Mouse (Mus musculus) C2C12 (cell line): ENCODE data around the gene Gid8. TPM values are rescaled to one million over a fixed set of nuclear protein-coding genes. Genes with fewer than 3 reads are reported as not detected.

Source experiments
- H3K27me3 ChIP-seq: one replicate; pipeline ENCODE4 v1.6.1; 2011; ENCODE audit not compliant: control insufficient read depth, insufficient read depth, insufficient read length
- H3K36me3 ChIP-seq: one replicate; pipeline ENCODE4 v1.6.1; 2011; ENCODE audit not compliant: control insufficient read depth, insufficient read depth
- H3K4me3 ChIP-seq: one replicate; pipeline ENCODE4 v1.5.1; 2011; ENCODE audit warnings: mild to moderate bottlenecking, control low read depth; ENCODE audit not compliant: poor library complexity, insufficient read depth, severe bottlenecking
- H3K79me2 ChIP-seq: one replicate; pipeline ENCODE4 v1.6.1; 2011; ENCODE audit not compliant: control insufficient read depth, insufficient read depth
- H3K79me3 ChIP-seq: one replicate; pipeline ENCODE4 v1.6.1; 2011; ENCODE audit warnings: low read depth, control low read depth
- H3ac ChIP-seq: one replicate; pipeline ENCODE3; 2011; ENCODE audit warnings: low read depth; ENCODE audit not compliant: control insufficient read depth, insufficient read length
- CEBPB ChIP-seq: IDR thresholded peaks from one replicate; pipeline ENCODE4 v1.6.1; 2011; ENCODE audit warnings: low read depth, mild to moderate bottlenecking, control low read depth, moderate library complexity
- CTCF ChIP-seq: IDR thresholded peaks from one replicate; pipeline ENCODE4 v1.5.1; 2011; ENCODE audit not compliant: control insufficient read depth, insufficient read depth, insufficient read length
- FOSL1 ChIP-seq: IDR thresholded peaks from one replicate; pipeline ENCODE4 v1.8.0; 2011; ENCODE audit warnings: mild to moderate bottlenecking, low read length; ENCODE audit not compliant: poor library complexity, insufficient read depth, severe bottlenecking
- MAX ChIP-seq: IDR thresholded peaks from one replicate; pipeline ENCODE4 v1.6.1; 2011; ENCODE audit warnings: mild to moderate bottlenecking, control low read depth
- MYOD1 ChIP-seq: IDR thresholded peaks from one replicate; pipeline ENCODE4 v1.6.1; 2011; ENCODE audit warnings: low read depth; ENCODE audit not compliant: control insufficient read depth, insufficient read length
- MYOG ChIP-seq: IDR thresholded peaks from one replicate; pipeline ENCODE4 v1.6.1; 2011; ENCODE audit not compliant: control insufficient read depth, insufficient read length; ENCODE audit errors: extremely low read depth
- USF1 ChIP-seq: IDR thresholded peaks from one replicate; pipeline ENCODE4 v1.6.1; 2011; ENCODE audit warnings: low read depth, mild to moderate bottlenecking, control low read depth, moderate library complexity
- polyA plus RNA-seq: library from polyadenylated mRNA; unstranded; fragments of >200 nt; fragmentation: generic; extraction: Trizol; gene quantifications from one replicate; pipeline ENCODE4 v1.2.1, GENCODE M21; 2012; ENCODE audit warnings: missing spikeins

Gene Gid8
- polyA plus RNA-seq, 1 experiment, result 35.5 TPM

- no peaks in the 10 kb centered on the region for H3K79me2 ChIP-seq
- TF ChIP-seq MAX, result no peak
- H3K27me3 ChIP-seq, result peaks cover 32% of the 10 kb centered on the region
- no peaks in the 10 kb centered on the region for H3K36me3 ChIP-seq
- no peak overlapping the region for H3K4me3 ChIP-seq
- no peaks in the 10 kb centered on the region for H3K79me3 ChIP-seq
- no peak overlapping the region for H3ac ChIP-seq
These were observed 32.9 kb downstream of the Gid8 start for GRCm38 (mm10) chr2:180742820-180743219.

- Histone ChIP-seq H3ac (no peak overlapping the region), H3K4me3 (no peak overlapping the region), H3K79me3 (no peaks in the 10 kb centered on the region), H3K79me2 (no peaks in the 10 kb centered on the region), H3K27me3 (peaks cover 32% of the 10 kb centered on the region), H3K36me3 (no peaks in the 10 kb centered on the region)
- TF ChIP-seq CEBPB (no peak), FOSL1 (no peak), MYOD1 (no peak), MYOG (no peak), MAX (no peak), USF1 (no peak), CTCF (no peak)
These were observed 33.4 kb downstream of the Gid8 start for GRCm38 (mm10) chr2:180743321-180743720.

- Histone ChIP-seq H3K36me3 (no peaks in the 10 kb centered on the region), H3K4me3 (no peak overlapping the region), H3ac (no peak overlapping the region), H3K27me3 (peaks cover 28% of the 10 kb centered on the region), H3K79me2 (no peaks in the 10 kb centered on the region), H3K79me3 (no peaks in the 10 kb centered on the region)
- TF ChIP-seq MYOG (no peak), FOSL1 (no peak), MYOD1 (no peak), MAX (peak; percentile 66), CTCF (peak; percentile 97), USF1 (no peak)
These were observed 35.5 kb downstream of the Gid8 start for GRCm38 (mm10) chr2:180745248-180745927.

- no peak overlapping the region for H3K4me3 ChIP-seq
- H3K79me3 ChIP-seq, result no peaks in the 10 kb centered on the region
- H3ac ChIP-seq, result no peak overlapping the region
- H3K36me3 ChIP-seq, result no peaks in the 10 kb centered on the region
- peaks cover 15% of the 10 kb centered on the region for H3K27me3 ChIP-seq
- H3K79me2 ChIP-seq, result no peaks in the 10 kb centered on the region
- TF ChIP-seq MYOG (no peak), FOSL1 (no peak), MYOD1 (no peak), MAX (no peak), USF1 (no peak), CEBPB (no peak), CTCF (no peak)
These were observed 36.8 kb downstream of the Gid8 start for GRCm38 (mm10) chr2:180746569-180747192.

- H3ac ChIP-seq, result no peak overlapping the region
- H3K4me3 ChIP-seq, result no peak overlapping the region
- no peaks in the 10 kb centered on the region for H3K36me3 ChIP-seq
- H3K27me3 ChIP-seq, result peaks cover 12% of the 10 kb centered on the region
- H3K79me2 ChIP-seq, result no peaks in the 10 kb centered on the region
- TF ChIP-seq MAX (no peak), MYOD1 (no peak), CEBPB (no peak), FOSL1 (no peak), MYOG (no peak), USF1 (no peak), CTCF (no peak)
- no peaks in the 10 kb centered on the region for H3K79me3 ChIP-seq
These were observed 39.0 kb downstream of the Gid8 start for GRCm38 (mm10) chr2:180748904-180749303.
